Mouse (Mus musculus) heart, embryonic 15.5 days (tissue): ENCODE data around the gene Rrm2. TPM values are rescaled to one million over a fixed set of nuclear protein-coding genes. Genes with fewer than 3 reads are reported as not detected.
A peak's percentile ranks its signal among the peaks of the same experiment; 100 is the strongest.

Source experiments
- ATAC-seq: fragments of 200-750 bp; cut with Nextera tagmentation; replicated peaks from 2 replicates; pipeline ENCODE4 v1.8.0; 2017; ENCODE audit warnings: low read depth, moderate TSS enrichment; ENCODE audit not compliant: insufficient number of reproducible peaks, insufficient read depth, low FRiP score
- H3K27ac ChIP-seq: fragments of 300-500 bp; sonication (generic); 2 replicates; pipeline ENCODE4 v1.5.1; 2015; ENCODE audit warnings: mild to moderate bottlenecking, inconsistent platforms
- H3K27me3 ChIP-seq: fragments of 300-500 bp; sonication (generic); 2 replicates; pipeline ENCODE4 v1.6.1; 2015; ENCODE audit warnings: inconsistent platforms
- H3K36me3 ChIP-seq: fragments of 300-500 bp; sonication (generic); 2 replicates; pipeline ENCODE4 v1.6.1; 2015; ENCODE audit warnings: mild to moderate bottlenecking, inconsistent platforms
- H3K4me1 ChIP-seq: fragments of 300-500 bp; sonication (generic); replicated peaks from 2 replicates; pipeline ENCODE4 v1.6.1; 2015; ENCODE audit warnings: inconsistent platforms
- H3K4me2 ChIP-seq: fragments of 300-500 bp; sonication (generic); 2 replicates; pipeline ENCODE4 v1.6.1; 2015; ENCODE audit warnings: inconsistent platforms, mild to moderate bottlenecking, moderate library complexity
- H3K4me3 ChIP-seq: fragments of 300-500 bp; sonication (generic); 2 replicates; pipeline ENCODE4 v1.5.1; 2015; ENCODE audit warnings: mild to moderate bottlenecking, inconsistent platforms
- H3K9ac ChIP-seq: fragments of 300-500 bp; sonication (generic); 2 replicates; pipeline ENCODE4 v1.6.1; 2015; ENCODE audit warnings: mild to moderate bottlenecking, inconsistent platforms
- H3K9me3 ChIP-seq: fragments of 300-500 bp; sonication (generic); replicated peaks from 2 replicates; pipeline ENCODE4 v1.6.1; 2016; ENCODE audit warnings: inconsistent platforms
- WGBS: fragments of 180-500 bp; shearing (Covaris S2); methylation state at CpG from one replicate; pipeline ENCODE4 v1.1.7; 2015; ENCODE audit warnings: mixed read lengths; 5-methylcytosine and 5-hydroxymethylcytosine counted together
- polyA plus RNA-seq: library from polyadenylated mRNA; unstranded; fragments of >200 nt; fragmentation: Nextera tagmentation; extraction: Ambion mirVana; gene quantifications from 2 replicates; pipeline ENCODE4 v1.2.1, GENCODE M21; 2015

The Rrm2 gene
- polyA plus RNA-seq, 1 experiment from 2014 or later, result 223 TPM

DNA sequence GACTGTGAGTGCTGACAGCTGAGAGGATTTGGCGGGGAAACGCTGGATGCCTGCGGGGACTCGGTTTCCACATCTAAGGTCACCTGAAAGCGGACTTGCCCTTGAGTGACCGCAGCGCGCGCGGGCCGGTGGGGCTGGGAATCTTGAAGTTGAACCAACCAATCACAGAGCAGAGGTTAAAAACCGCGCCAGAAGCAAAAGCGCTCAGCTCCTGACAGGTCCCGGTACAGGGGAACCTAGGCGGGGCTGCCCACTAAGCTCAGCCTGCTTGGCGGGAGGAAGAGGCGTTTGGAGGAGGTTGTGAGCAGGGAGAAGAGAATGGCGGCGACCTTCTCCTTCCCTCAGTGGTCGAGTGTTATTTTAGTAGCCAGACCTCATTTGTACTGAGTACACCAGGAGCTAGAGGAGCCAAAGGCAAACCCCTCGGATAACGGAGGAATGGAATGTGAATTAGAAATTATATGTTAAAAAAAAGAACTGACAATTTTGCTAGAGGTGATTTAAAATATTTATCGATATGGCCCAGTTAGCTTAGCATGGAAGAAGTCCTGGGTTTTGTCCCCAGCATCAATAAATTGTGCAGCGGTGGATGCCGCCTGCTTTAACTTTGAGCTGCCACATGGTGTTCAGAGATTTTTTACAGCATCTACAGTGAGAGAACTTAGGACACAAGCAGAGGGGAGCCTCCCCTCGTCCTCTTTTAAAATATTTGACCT, 1.1 kb upstream of the Rrm2 start:
- peak overlapping the region; percentile 59 for H3K9ac ChIP-seq
- peaks cover 51% of the 10 kb centered on the region for H3K4me1 ChIP-seq
- H3K9me3 ChIP-seq, result no peaks in the 10 kb centered on the region
- peak overlapping the region; percentile 57 for H3K27ac ChIP-seq
- WGBS, result 2% methylated on average over 27 of the region's 27 CpGs
- H3K4me3 ChIP-seq, result peak overlapping the region; percentile 92
- no peaks in the 10 kb centered on the region for H3K27me3 ChIP-seq
- peak overlapping the region; percentile 92 for H3K4me2 ChIP-seq
- peaks cover 9% of the 10 kb centered on the region for H3K36me3 ChIP-seq
- peak; percentile 41 for ATAC-seq

DNA sequence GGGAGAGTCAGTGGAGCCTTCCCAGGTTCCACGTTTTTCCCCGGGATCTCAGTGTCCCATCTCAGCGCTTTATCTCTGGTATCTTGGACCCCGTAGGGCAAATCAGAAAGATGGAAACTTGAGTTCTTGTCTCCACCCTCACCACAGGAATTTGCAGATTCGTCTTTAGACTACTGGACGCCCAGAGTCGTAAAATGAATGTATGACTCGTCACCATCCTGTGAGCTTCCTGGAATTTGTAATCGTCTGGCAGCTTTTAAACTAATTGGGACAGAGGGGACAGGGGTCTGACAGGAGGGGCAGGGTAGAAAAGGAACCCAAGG, 600 bp upstream of the Rrm2 start:
- WGBS, result 1% methylated on average over 9 of the region's 9 CpGs
- ATAC-seq, result no peak
- Histone ChIP-seq H3K27ac (peak overlapping the region; percentile 57), H3K4me1 (peaks cover 54% of the 10 kb centered on the region), H3K36me3 (peaks cover 12% of the 10 kb centered on the region), H3K4me3 (peak overlapping the region; percentile 92), H3K4me2 (peak overlapping the region; percentile 92), H3K27me3 (no peaks in the 10 kb centered on the region), H3K9ac (peak overlapping the region; percentile 59), H3K9me3 (no peaks in the 10 kb centered on the region)

DNA sequence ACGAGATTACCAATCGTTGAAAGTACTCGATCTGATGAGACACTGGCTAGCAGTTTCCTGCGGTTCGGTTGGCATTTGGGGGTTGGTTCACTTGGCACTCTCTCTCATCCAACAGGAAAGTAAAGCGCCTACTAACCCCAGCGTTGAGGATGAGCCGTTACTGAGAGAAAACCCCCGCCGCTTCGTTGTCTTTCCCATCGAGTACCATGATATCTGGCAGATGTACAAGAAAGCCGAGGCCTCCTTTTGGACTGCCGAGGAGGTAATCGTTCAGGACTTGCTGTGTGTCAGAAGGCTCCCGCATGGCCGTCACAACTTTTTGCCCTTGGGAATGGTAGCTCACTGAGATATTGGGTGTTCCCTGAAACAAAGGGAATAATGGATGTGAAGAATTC, 780 bp downstream of the Rrm2 start:
- WGBS, result under 1% methylated on average over 17 of the region's 17 CpGs
- Histone ChIP-seq H3K27me3 (no peaks in the 10 kb centered on the region), H3K27ac (peak overlapping the region; percentile 81), H3K36me3 (peaks cover 20% of the 10 kb centered on the region), H3K4me2 (peak overlapping the region; percentile 92), H3K9me3 (no peaks in the 10 kb centered on the region), H3K4me1 (peaks cover 47% of the 10 kb centered on the region), H3K9ac (peak overlapping the region; percentile 82), H3K4me3 (peak overlapping the region; percentile 92)
- ATAC-seq, result no peak

GRCm38 (mm10) chr12:24709409-24709808, 1.4 kb downstream of the Rrm2 start:
- Histone ChIP-seq H3K4me2 (peak overlapping the region; percentile 92), H3K27ac (peak overlapping the region; percentile 81), H3K27me3 (no peaks in the 10 kb centered on the region), H3K9me3 (no peaks in the 10 kb centered on the region), H3K9ac (peak overlapping the region; percentile 82), H3K4me3 (peak overlapping the region; percentile 92), H3K36me3 (peaks cover 25% of the 10 kb centered on the region), H3K4me1 (peaks cover 47% of the 10 kb centered on the region)
- no peak for ATAC-seq
- WGBS, result 21% methylated on average over 6 of the region's 6 CpGs

GRCm38 (mm10) chr12:24709831-24710508, 1.9 kb downstream of the Rrm2 start:
- H3K4me1 ChIP-seq, result peaks cover 47% of the 10 kb centered on the region
- peak overlapping the region; percentile 82 for H3K9ac ChIP-seq
- 34% methylated on average over 5 of the region's 5 CpGs for WGBS
- H3K4me3 ChIP-seq, result peak overlapping the region; percentile 92
- peak overlapping the region; percentile 81 for H3K27ac ChIP-seq
- no peak for ATAC-seq
- H3K36me3 ChIP-seq, result peaks cover 25% of the 10 kb centered on the region
- H3K27me3 ChIP-seq, result no peaks in the 10 kb centered on the region
- peak overlapping the region; percentile 92 for H3K4me2 ChIP-seq
- H3K9me3 ChIP-seq, result no peaks in the 10 kb centered on the region

- Histone ChIP-seq H3K27me3 (no peaks in the 10 kb centered on the region), H3K4me2 (peak overlapping the region; percentile 92), H3K36me3 (peaks cover 25% of the 10 kb centered on the region), H3K27ac (no peak overlapping the region), H3K9ac (no peak overlapping the region), H3K9me3 (no peaks in the 10 kb centered on the region), H3K4me3 (0 out of 2 replicates have a peak overlapping the region, but pooled peaks have one; percentile 92), H3K4me1 (peaks cover 47% of the 10 kb centered on the region)
- 67% methylated on average over 5 of the region's 5 CpGs for WGBS
- no peak for ATAC-seq
Observed at GRCm38 (mm10) chr12:24710672-24711071, 2.6 kb downstream of the Rrm2 start.

DNA sequence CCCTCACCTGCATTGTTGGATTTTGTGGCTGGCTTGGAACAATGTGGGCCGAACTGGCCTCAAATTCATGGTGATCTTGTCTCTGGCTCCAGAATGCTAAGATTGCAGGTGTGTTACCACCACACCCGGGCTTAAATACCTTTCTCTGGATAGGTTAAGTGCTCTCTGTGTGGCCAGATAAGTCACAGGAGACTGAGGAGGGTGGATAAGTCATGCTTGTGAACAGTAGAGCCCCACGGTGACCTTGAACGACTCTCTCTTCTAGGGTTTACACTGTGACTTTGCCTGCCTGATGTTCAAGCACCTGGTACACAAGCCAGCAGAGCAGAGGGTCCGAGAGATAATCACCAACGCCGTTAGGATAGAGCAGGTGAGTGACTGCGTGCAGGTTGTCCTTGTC, 4.4 kb downstream of the Rrm2 start:
- Histone ChIP-seq H3K4me1 (peaks cover 38% of the 10 kb centered on the region), H3K27ac (no peak overlapping the region), H3K9ac (no peak overlapping the region), H3K27me3 (no peaks in the 10 kb centered on the region), H3K4me3 (no peak overlapping the region), H3K9me3 (no peaks in the 10 kb centered on the region), H3K4me2 (no peak overlapping the region), H3K36me3 (peaks cover 25% of the 10 kb centered on the region)
- no peak for ATAC-seq
- 69% methylated on average over 8 of the region's 8 CpGs for WGBS

DNA sequence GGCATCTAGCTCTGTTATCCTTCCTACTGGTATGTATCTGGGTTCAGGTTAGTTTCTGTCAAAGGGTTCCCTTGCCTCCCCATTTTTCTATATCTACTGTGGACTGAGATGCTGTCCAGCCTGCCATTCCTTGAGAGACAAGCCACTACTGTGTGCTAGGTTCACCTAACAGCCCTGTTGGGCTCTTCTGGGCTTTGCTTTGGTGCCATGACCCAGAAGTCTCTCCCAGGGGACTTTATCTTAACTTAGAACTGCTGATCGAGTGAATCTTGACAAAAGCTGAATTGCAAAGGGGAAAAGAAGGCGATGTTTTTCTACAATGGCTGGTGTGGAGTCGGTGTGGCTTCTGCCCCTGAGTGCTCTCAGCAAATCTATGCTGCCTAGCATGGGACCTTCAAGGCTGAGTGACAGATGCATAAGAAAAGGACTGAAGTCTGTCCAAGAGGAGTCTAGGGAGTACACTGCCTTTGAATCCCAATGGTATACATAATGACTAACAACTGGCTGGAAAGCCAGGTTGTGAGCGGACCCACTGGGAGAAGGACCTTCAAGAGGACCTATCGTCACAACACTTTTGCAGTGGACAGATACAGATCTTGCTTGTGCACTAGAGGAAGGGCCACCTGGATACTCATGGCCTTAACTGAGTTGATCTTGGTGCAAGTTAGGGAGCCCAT, 6.7 kb downstream of the Rrm2 start:
- H3K9me3 ChIP-seq, result no peaks in the 10 kb centered on the region
- H3K4me1 ChIP-seq, result peaks cover 22% of the 10 kb centered on the region
- ATAC-seq, result no peak
- no peaks in the 10 kb centered on the region for H3K27me3 ChIP-seq
- H3K36me3 ChIP-seq, result peaks cover 25% of the 10 kb centered on the region
- H3K4me2 ChIP-seq, result no peak overlapping the region
- WGBS, result 67% methylated on average over 5 of the region's 5 CpGs
- H3K4me3 ChIP-seq, result no peak overlapping the region
- no peak overlapping the region for H3K27ac ChIP-seq
- H3K9ac ChIP-seq, result no peak overlapping the region

DNA sequence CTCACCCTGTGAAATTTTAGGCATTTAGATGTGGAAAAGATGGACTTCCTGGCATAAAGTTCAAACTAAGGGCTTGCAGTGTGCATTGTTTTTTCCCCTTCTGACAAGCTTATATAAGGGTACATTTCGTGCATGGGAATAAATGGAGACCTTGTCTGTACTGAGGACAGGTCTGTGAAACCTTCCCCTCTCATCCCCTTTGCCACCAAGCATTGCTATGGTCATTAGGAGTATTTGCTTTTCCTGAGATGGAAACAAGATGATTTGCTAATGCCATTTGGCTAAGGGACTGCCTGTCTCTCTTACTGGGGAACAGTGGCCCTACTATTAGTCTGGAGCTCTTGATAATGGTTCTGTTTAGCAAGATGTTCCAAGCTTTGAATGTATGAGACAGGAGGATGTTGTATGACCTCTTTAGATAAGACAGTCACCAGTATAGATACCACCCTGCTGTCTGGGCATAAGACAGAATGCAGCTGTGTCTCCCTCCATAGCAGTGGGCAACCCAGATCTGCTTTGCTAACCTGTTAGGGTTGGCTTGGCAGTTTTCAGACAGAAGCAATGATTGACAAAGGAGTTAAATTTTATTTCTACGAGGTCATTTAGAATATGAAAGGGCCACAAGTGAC, 7.3 kb downstream of the Rrm2 start:
- H3K4me2 ChIP-seq, result no peak overlapping the region
- ATAC-seq, result no peak
- H3K9me3 ChIP-seq, result no peaks in the 10 kb centered on the region
- no peak overlapping the region for H3K9ac ChIP-seq
- peaks cover 25% of the 10 kb centered on the region for H3K36me3 ChIP-seq
- H3K4me3 ChIP-seq, result no peak overlapping the region
- H3K4me1 ChIP-seq, result peaks cover 19% of the 10 kb centered on the region
- H3K27ac ChIP-seq, result no peak overlapping the region
- WGBS, result 70% methylated on average over 2 of the region's 2 CpGs
- H3K27me3 ChIP-seq, result no peaks in the 10 kb centered on the region

DNA sequence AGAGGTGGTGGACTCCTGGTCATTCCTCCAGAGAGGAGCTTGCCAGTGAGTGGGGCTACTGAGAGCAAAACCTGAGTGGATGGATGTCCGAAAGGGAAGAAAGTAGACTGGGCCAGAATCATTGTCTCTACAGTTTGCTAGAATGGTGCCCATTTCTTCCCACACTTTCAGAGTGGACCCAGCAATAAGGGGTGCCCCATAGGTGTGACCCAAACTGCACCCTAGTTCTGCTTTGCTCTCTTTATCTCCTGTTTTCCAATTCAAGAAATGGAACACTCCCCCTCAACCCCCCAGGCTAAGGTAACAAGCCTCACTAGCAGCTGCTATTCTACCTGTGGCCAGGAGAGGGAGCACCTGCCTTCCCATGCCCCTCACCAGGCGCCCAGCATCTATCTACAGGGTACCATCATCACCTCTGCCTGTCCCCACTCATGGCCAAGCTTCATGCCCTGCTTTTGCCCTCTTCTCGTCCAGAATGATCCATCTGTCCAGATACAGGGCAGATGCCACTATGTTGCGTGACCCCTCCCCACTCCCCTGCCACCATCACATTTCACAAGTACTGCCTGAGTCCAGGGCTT, 8.8 kb downstream of the Rrm2 start:
- WGBS, result 35% methylated on average over 4 of the region's 4 CpGs
- no peak for ATAC-seq

DNA sequence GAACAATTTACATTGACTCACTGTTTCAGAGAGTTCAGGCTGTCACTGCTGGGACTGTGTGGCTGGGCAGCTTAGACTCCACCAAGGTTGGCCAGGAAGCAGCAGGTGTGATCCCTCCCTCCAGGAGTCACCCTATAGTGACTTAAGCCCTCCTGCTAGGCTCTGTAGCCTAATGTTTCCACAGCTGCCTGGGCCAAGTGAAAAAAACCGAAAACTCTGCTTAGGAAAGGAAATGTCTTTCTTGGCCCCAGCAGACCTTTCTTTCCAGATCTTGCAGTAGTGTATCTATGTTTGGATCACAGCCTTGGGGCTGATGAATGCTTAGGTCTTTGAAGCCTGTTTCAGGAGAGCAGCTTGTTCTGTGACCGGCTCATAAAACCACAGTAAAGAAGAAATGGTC, 15.4 kb downstream of the Rrm2 start:
- peak overlapping the region; percentile 56 for H3K27ac ChIP-seq
- ATAC-seq, result 0 out of 2 replicates have a peak, but pooled peaks have one; percentile 31
- no peak overlapping the region for H3K4me3 ChIP-seq
- H3K9ac ChIP-seq, result no peak overlapping the region
- H3K4me1 ChIP-seq, result peaks cover 14% of the 10 kb centered on the region
- WGBS, result 47% methylated on average over 2 of the region's 2 CpGs
- H3K9me3 ChIP-seq, result no peaks in the 10 kb centered on the region
- no peaks in the 10 kb centered on the region for H3K36me3 ChIP-seq
- no peaks in the 10 kb centered on the region for H3K27me3 ChIP-seq
- no peak overlapping the region for H3K4me2 ChIP-seq

More for the DNA sequence above, 8.8 kb downstream of the Rrm2 start:
- H3K9ac ChIP-seq, result no peak overlapping the region
- H3K4me3 ChIP-seq, result no peak overlapping the region
- no peak overlapping the region for H3K27ac ChIP-seq
- H3K4me2 ChIP-seq, result no peak overlapping the region
- peaks cover 17% of the 10 kb centered on the region; the same call in 1 of the 2 replicates for H3K36me3 ChIP-seq
- no peaks in the 10 kb centered on the region for H3K27me3 ChIP-seq
- no peaks in the 10 kb centered on the region for H3K9me3 ChIP-seq
- H3K4me1 ChIP-seq, result peaks cover 7% of the 10 kb centered on the region
